Mouse (Mus musculus) cerebellum, adult 8-10 months (tissue): ENCODE results near the gene Gnas.

ENCODE experiments used
- DNase-seq: peaks from one replicate; pipeline ENCODE4 v3.0.0; 2022

Gnas gene

GRCm38 (mm10) chr2:174381021-174381420 is 96.9 kb downstream of the Gnas start:
- no peak for DNase-seq

GRCm38 (mm10) chr2:174391936-174392335 is 107.8 kb downstream of the Gnas start:
- DNase-seq, result no peak

- DNase-seq, result no peak
Observed at GRCm38 (mm10) chr2:174392554-174392953, 108.4 kb downstream of the Gnas start.

GRCm38 (mm10) chr2:174393383-174393782 is 109.3 kb downstream of the Gnas start:
- no peak for DNase-seq
